Mouse (Mus musculus) bone marrow macrophage, adult 2 months (primary cell): ENCODE measurements around the gene Apeh. TPM values are rescaled to one million over a fixed set of nuclear protein-coding genes. Genes with fewer than 3 reads are reported as not detected.

Source experiments
- H3K27ac ChIP-seq: 2 replicates; pipeline ENCODE4 v1.5.1; 2012; ENCODE audit warnings: low read depth, low read length; ENCODE audit not compliant: insufficient read depth
- H3K4me1 ChIP-seq: 2 replicates; pipeline ENCODE4 v1.6.1; 2012; ENCODE audit warnings: low read length; ENCODE audit not compliant: control insufficient read depth, insufficient read depth
- H3K4me3 ChIP-seq: 2 replicates; pipeline ENCODE4 v1.5.1; 2012; ENCODE audit warnings: mild to moderate bottlenecking, low read length, moderate library complexity; ENCODE audit not compliant: insufficient read depth
- CTCF ChIP-seq: IDR thresholded peaks from 2 replicates; pipeline ENCODE4 v1.5.1; 2012; ENCODE audit warnings: low read depth, mild to moderate bottlenecking, low read length, moderate library complexity
- POLR2A ChIP-seq: IDR thresholded peaks from 2 replicates; pipeline ENCODE4 v1.6.1; 2012; ENCODE audit warnings: mild to moderate bottlenecking, low read depth, low read length, borderline replicate concordance
- polyA plus RNA-seq: library from polyadenylated mRNA; stranded (reverse); fragments of >200 nt; gene quantifications from 2 replicates; pipeline ENCODE4 v1.2.4, GENCODE M21; 2012; ENCODE audit not compliant: missing spikeins, insufficient read depth, insufficient read length

Apeh gene
- polyA plus RNA-seq, 1 experiment = 52.7 TPM

- H3K27ac ChIP-seq = peak overlapping the region; percentile 98
These were observed 26.3 kb upstream of the Apeh start for GRCm38 (mm10) chr9:108120671-108121070.

GRCm38 (mm10) chr9:108119891-108120411 is 25.5 kb upstream of the Apeh start:
- H3K4me3 ChIP-seq = peak overlapping the region; percentile 43
- peak overlapping the region; percentile 94 for H3K27ac ChIP-seq
- H3K4me1 ChIP-seq = peaks cover 66% of the 10 kb centered on the region
- TF ChIP-seq POLR2A (no peak), CTCF (no peak)

More at GRCm38 (mm10) chr9:108120671-108121070, 26.3 kb upstream of the Apeh start:
- H3K4me1 ChIP-seq = peaks cover 70% of the 10 kb centered on the region
- no peak for TF ChIP-seq POLR2A
- no peak for TF ChIP-seq CTCF
- H3K4me3 ChIP-seq = peak overlapping the region; percentile 43

- Histone ChIP-seq H3K4me3 (no peak overlapping the region), H3K4me1 (peaks cover 42% of the 10 kb centered on the region), H3K27ac (no peak overlapping the region)
- TF ChIP-seq POLR2A = no peak
- TF ChIP-seq CTCF = no peak
These were observed 22.7 kb upstream of the Apeh start for GRCm38 (mm10) chr9:108117143-108117542.

GRCm38 (mm10) chr9:108115290-108116077 is 21.1 kb upstream of the Apeh start:
- no peak overlapping the region for H3K4me3 ChIP-seq
- H3K4me1 ChIP-seq = peaks cover 29% of the 10 kb centered on the region
- no peak for TF ChIP-seq CTCF
- TF ChIP-seq POLR2A = no peak
- H3K27ac ChIP-seq = no peak overlapping the region

GRCm38 (mm10) chr9:108112719-108113340 is 18.4 kb upstream of the Apeh start:
- Histone ChIP-seq H3K4me1 (peaks cover 13% of the 10 kb centered on the region), H3K4me3 (no peak overlapping the region), H3K27ac (no peak overlapping the region)
- no peak for TF ChIP-seq POLR2A
- no peak for TF ChIP-seq CTCF

- no peak overlapping the region for H3K4me3 ChIP-seq
These were observed 17.3 kb upstream of the Apeh start for GRCm38 (mm10) chr9:108111593-108112121.

GRCm38 (mm10) chr9:108111101-108111592 is 16.7 kb upstream of the Apeh start:
- Histone ChIP-seq H3K4me3 (peak overlapping the region; percentile 90), H3K27ac (peak overlapping the region; percentile 85), H3K4me1 (peaks cover 20% of the 10 kb centered on the region)
- TF ChIP-seq POLR2A (no peak), CTCF (no peak)

More at GRCm38 (mm10) chr9:108111593-108112121, 17.3 kb upstream of the Apeh start:
- Histone ChIP-seq H3K27ac (0 out of 2 replicates have a peak overlapping the region, but pooled peaks have one; percentile 10), H3K4me1 (peaks cover 15% of the 10 kb centered on the region)
- TF ChIP-seq POLR2A (no peak), CTCF (no peak)

- TF ChIP-seq POLR2A (no peak), CTCF (no peak)
- Histone ChIP-seq H3K4me3 (peak overlapping the region; percentile 90), H3K27ac (peak overlapping the region; percentile 85), H3K4me1 (peaks cover 30% of the 10 kb centered on the region)
These were observed 15.8 kb upstream of the Apeh start for GRCm38 (mm10) chr9:108110160-108110559.

GRCm38 (mm10) chr9:108107867-108108266 is 13.5 kb upstream of the Apeh start:
- Histone ChIP-seq H3K4me1 (peaks cover 39% of the 10 kb centered on the region), H3K27ac (peak overlapping the region; percentile 85), H3K4me3 (peak overlapping the region; percentile 90)
- TF ChIP-seq POLR2A = no peak
- TF ChIP-seq CTCF = no peak

- no peak overlapping the region for H3K27ac ChIP-seq
- no peak for TF ChIP-seq POLR2A
- TF ChIP-seq CTCF = 0 out of 2 replicates have a peak, but pooled peaks have one; percentile 10
- peaks cover 39% of the 10 kb centered on the region for H3K4me1 ChIP-seq
- peak overlapping the region; percentile 53 for H3K4me3 ChIP-seq
These were observed 11.7 kb upstream of the Apeh start for GRCm38 (mm10) chr9:108106090-108106489.
